Mouse (Mus musculus): Measurements from ENCODE around the gene Farp2. TPM values are rescaled to one million over a fixed set of nuclear protein-coding genes. Genes with fewer than 3 reads are reported as not detected.
A peak's percentile ranks its signal among the peaks of the same experiment; 100 is the strongest.
"Not testable (repeated sequence)": the region's sequence is repeated elsewhere in the genome, so short reads cannot be mapped to it uniquely, and the experiment has no call there.

Farp2 gene
- 3.4 and 8.6 TPM in 2 replicates for polyA plus RNA-seq (2012; ENCODE audit: insufficient read depth, insufficient read length, missing spikeins)

DNA sequence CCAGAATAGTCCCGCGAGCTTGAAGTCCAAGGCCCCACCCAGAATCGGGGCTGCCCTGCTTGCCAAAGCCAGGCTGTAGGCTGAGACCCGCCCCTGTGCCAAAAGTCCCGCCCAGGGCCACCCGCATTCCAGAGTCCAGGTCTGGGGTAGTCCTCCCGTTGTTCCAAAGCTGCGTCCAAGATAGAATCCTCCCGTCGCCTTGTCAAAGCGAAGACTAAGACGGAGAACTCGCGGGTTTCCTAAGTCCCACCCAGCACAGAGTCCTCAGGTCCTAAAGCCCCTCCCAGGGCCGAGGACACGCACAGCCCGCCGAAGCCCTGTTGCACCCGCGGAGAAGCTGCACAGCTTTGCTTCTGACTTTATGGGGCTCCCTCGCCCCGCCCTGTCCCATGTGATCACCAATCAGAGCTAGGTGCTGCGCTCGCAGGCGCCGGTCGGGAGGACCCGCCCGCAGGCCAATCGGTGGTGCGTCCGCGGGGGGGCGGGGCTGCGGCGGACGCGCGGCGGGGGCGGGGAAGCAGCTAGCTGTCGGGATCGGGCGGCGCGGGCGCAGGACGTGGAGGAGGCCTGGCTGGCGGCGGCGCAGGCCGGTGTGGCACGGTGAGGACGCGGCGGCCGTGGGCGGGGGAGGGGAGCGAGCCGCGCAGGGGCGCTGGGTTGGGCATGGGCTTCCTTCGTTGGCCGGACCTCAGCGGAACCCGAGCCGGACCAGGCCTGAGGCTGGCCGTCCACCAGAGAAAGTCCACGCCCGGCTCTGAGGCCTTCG is at the start of gene Farp2:
TSS of gene Farp2 (plus strand) at position 495 of the 766 bp plus-strand sequence.
- Histone ChIP-seq H3K4me3 (ENCODE audit: insufficient read depth, low read depth, low read length) (peak within 1 kb of the TSS; percentile 74), H3K27ac (replicated peaks; ENCODE audit: low read depth, low read length) (no peak within 1 kb of the TSS), H3K4me1 (ENCODE audit: control insufficient read depth, insufficient read depth, insufficient read length, low read length) (peaks cover 2% of the 10 kb centered on the region; the same call in 1 of the 2 replicates)

DNA sequence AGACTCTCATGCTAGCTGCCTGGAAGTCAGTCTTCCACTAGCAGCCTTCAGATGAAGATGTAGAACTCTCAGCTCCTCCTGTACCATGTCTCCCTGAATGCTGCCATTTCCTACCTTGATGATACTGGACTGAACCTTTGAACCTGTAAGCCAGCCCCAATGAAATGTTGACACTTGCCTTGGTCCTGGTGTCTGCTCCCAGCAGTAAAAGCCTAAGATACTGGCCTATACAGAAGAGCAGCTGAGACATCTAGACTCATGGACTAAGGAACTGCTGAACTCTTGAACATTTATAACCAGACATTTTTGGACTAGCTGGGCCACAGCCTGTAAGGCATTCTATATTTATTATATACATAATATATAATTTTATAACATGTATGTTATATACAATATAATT is 46.8 kb upstream of the Farp2 start:
- Histone ChIP-seq H3K4me3 (ENCODE audit: insufficient read depth, low read depth, low read length) (no peak overlapping the region), H3K4me1 (ENCODE audit: control insufficient read depth, insufficient read depth, insufficient read length, low read length) (peaks cover 8% of the 10 kb centered on the region), H3K27ac (replicated peaks; ENCODE audit: low read depth, low read length) (no peak overlapping the region)

DNA sequence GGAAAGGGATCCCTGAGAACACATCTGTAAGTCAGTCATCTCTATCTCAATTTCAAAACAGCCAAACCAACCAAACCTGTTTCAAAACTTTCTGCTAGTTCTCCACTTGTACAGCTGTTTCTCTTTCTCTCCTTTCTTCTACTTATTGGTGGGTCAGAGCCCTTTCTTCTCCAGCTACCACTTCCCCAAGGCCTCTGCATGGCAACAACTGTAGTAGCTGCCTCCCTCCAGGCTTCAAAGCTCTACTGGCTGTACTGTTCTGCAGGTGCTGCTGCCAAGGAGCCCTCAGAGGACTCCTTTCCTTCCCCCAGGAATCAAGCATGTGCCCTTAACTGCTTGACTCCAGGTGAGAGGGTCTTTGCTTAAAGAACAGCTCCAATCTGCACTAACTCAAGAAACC is 46.1 kb upstream of the Farp2 start:
- Histone ChIP-seq H3K27ac (replicated peaks; ENCODE audit: low read depth, low read length) (no peak overlapping the region), H3K4me1 (ENCODE audit: control insufficient read depth, insufficient read depth, insufficient read length, low read length) (peaks cover 8% of the 10 kb centered on the region), H3K4me3 (ENCODE audit: insufficient read depth, low read depth, low read length) (no peak overlapping the region)

DNA sequence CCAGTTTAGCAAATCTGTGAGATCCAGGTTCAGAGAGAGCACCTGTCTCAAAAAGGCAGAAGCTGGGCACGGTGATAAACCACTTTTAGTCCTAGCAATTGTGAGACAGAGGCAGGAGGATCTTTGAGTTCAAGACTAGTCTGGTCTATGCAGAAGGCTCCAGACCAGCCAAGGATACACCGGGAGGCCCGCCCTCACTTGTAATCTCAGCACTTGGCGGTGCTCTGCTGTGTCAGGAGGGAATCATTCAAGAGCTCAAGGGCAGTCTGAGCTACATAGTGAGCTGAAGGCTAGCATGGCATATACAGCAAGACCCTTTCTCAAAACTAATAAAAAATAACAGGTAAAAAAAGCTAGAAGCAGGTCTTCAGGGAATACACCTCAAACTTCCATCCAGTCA is 43.3 kb upstream of the Farp2 start:
- Histone ChIP-seq H3K4me3 (ENCODE audit: insufficient read depth, low read depth, low read length) (no peak overlapping the region), H3K27ac (replicated peaks; ENCODE audit: low read depth, low read length) (no peak overlapping the region)

DNA sequence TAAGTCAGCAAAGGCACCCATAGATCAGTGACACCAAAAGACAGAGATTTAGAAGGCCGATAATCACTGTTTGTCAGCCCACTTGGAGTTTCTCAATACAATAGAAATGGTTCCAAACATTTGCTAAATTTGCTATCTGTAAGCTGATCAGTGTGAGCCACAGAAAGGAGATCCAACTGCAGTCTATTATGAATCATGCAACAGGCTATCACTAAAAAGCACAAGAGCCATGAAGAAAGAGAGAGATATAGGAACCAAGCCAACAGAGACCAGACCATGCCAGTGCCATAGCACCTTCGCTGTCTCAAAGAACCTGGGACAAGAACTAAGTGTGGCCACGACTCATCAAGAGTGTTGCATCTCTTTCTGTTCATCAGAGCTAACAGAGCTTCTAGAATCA is 36.2 kb upstream of the Farp2 start:
- H3K4me1 ChIP-seq (ENCODE audit: control insufficient read depth, insufficient read depth, insufficient read length, low read length), result no peaks in the 10 kb centered on the region
- no peak overlapping the region for H3K27ac ChIP-seq (replicated peaks; ENCODE audit: low read depth, low read length)
- H3K4me3 ChIP-seq (ENCODE audit: insufficient read depth, low read depth, low read length), result no peak overlapping the region

More for the DNA sequence above, 43.3 kb upstream of the Farp2 start:
- peaks cover 8% of the 10 kb centered on the region for H3K4me1 ChIP-seq (ENCODE audit: control insufficient read depth, insufficient read depth, insufficient read length, low read length)

DNA sequence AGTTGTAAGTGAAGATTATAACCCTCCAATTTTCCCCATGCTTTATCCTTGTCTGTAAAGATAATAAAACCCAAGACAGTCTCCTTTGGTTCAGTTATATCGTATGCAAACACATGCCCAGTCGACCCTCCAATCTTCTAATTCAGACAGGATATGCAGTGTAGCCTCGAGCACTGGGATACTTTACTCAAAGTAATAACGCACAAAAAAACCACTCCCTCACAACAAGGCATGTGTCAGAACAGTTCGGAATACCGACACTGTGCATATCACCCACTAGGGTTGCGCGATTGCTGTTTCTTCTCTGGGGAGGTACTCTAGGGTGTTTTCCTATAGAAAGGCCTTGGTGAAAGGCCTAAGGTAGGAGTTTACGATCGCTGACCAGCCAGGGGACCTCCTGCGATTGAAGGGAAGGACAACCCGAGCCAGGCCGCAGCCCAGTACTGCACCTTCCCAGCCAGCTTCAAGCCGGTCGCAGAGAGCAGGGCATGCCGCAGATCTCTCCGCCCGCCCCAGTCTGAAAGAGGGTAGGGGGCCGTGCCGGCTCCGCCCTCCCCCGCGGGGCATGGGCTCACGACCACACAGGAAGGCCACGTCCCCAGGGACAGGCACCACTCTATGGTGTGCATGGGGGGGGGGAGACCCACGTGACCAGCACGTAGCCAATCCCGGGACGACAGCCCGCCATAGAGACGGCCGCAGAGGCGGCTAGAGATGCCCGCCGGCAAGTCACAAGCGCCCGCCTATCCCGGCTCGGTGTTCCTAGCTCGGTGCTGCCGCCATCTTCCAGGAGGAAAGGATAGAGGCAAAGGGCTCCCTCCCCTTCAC is 33.9 kb upstream of the Farp2 start:
- Histone ChIP-seq H3K27ac (replicated peaks; ENCODE audit: low read depth, low read length) (peak overlapping the region; percentile 98), H3K4me1 (ENCODE audit: control insufficient read depth, insufficient read depth, insufficient read length, low read length) (no peaks in the 10 kb centered on the region), H3K4me3 (ENCODE audit: insufficient read depth, low read depth, low read length) (peak overlapping the region; percentile 90)

DNA sequence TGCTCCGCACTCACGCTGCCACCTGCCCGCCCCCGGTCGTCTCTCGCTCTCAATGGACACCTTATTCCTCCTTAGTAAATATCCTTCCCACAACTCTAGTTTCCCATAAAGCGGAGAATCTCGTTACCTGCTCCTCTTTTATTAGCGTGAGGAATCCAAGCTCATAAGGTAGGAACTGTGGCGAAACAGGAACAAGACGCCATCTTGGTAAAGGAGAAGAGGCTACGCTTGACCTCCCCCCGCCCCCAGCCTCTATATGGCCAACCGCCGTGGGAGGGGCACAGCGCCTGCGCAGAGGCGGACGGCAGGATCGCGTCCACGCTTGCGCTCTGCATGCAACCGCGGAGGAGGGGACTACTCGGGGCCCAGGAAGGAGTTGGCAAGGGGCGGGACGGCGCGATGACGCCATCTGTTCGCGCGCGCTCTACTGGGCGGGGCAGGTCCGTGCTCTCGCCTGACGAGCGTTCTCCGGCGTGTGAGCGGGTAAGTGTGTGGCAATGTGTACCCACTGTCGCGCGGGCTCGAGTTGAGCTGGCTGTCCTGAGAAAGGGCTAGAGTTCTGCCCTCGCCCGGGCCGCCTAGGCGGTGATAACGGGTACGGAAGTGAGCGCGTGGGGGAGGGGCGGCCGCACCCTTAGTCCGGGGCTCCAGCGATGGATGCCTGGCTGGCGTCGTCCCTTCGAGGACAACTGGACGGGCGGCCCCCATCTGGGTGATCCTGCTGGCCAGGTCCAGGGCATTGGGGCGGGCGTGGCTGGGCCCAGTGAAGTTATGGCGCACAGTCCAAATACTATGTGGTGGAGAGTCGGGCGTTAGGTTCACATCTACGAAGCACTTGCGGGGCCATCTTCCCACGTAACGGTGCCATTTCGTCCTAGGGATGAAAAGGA is 33.0 kb upstream of the Farp2 start, which contains the start of gene Hdlbp:
TSS of gene Hdlbp (minus strand) at position 230 of the 890 bp plus-strand sequence.
- H3K27ac ChIP-seq (replicated peaks; ENCODE audit: low read depth, low read length), result peak within 1 kb of the TSS; percentile 98
- H3K4me1 ChIP-seq (ENCODE audit: control insufficient read depth, insufficient read depth, insufficient read length, low read length), result no peaks in the 10 kb centered on the region
- H3K4me3 ChIP-seq (ENCODE audit: insufficient read depth, low read depth, low read length), result peak within 1 kb of the TSS; percentile 99

DNA sequence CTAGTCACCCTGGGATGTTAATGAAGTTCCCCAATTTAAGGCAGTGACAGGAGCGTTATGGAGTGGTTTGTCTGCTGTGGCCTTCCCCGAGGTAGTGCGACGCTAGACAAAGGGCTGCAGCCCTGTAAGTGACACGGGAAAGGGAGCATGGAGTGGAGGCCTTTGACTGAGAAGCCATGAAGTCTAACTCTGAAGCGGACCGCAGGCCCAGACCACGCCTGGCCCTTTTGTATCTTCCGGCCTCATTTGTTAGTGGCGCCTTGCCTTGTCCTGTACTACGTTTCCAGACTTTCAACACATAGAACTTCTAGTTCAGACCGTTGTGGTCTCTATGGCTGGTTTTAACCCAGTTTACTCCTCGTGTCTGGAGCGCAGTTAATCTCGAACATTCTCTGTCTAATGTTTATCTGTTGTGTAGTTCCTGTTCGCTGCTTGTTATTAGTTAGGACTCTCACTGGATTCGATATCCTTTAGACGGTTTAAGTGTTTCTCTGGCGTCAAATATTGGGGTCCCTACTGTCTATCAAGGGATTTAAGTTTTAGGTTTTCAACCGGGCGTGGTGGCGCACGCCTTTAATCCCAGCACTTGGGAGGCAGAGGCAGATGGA is 32.3 kb upstream of the Farp2 start:
- Histone ChIP-seq H3K27ac (replicated peaks; ENCODE audit: low read depth, low read length) (peak overlapping the region; percentile 97), H3K4me3 (ENCODE audit: insufficient read depth, low read depth, low read length) (peak overlapping the region; percentile 99), H3K4me1 (ENCODE audit: control insufficient read depth, insufficient read depth, insufficient read length, low read length) (no peaks in the 10 kb centered on the region; the same call in 1 of the 2 replicates)

DNA sequence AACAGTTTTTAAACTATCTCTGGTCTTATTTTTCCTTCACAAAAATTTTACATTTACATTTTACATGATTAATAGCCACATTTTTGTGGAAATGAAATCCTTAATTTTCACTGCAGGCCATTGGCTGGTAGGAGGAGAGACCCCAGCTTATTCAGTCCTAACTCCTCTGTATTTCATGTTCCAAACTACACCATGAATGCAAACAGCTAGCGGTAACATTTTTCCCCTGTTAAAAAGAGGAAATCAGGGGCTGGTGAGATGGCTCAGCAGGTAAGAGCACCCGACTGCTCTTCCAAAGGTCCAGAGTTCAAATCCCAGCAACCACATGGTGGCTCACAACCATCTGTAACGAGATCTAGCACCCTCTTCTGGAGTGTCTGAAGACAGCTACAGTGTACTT is 25.6 kb upstream of the Farp2 start:
- not testable (repeated sequence) for H3K4me3 ChIP-seq (ENCODE audit: insufficient read depth, low read depth, low read length); H3K27ac ChIP-seq (replicated peaks; ENCODE audit: low read depth, low read length); H3K4me1 ChIP-seq (ENCODE audit: control insufficient read depth, insufficient read depth, insufficient read length, low read length)

DNA sequence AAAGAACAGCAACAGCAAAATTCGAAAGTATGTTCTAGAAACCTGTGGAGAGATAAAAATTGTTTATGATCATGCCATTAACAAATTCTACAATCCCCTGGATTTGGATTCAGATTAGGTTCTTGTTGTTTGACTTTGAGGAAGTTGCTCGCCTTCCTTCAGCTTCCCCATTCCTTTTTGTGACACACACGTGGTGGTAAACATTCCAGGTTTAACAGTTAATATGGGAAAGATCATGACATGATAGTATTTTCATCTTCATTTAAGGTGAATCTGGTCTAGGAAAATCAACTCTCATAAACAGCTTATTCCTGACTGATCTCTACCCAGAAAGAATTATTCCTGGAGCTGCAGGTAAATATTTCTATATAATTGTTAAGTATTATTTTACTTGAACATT is 16.6 kb upstream of the Farp2 start:
- Histone ChIP-seq H3K27ac (replicated peaks; ENCODE audit: low read depth, low read length) (no peak overlapping the region), H3K4me3 (ENCODE audit: insufficient read depth, low read depth, low read length) (no peak overlapping the region), H3K4me1 (ENCODE audit: control insufficient read depth, insufficient read depth, insufficient read length, low read length) (no peaks in the 10 kb centered on the region)

DNA sequence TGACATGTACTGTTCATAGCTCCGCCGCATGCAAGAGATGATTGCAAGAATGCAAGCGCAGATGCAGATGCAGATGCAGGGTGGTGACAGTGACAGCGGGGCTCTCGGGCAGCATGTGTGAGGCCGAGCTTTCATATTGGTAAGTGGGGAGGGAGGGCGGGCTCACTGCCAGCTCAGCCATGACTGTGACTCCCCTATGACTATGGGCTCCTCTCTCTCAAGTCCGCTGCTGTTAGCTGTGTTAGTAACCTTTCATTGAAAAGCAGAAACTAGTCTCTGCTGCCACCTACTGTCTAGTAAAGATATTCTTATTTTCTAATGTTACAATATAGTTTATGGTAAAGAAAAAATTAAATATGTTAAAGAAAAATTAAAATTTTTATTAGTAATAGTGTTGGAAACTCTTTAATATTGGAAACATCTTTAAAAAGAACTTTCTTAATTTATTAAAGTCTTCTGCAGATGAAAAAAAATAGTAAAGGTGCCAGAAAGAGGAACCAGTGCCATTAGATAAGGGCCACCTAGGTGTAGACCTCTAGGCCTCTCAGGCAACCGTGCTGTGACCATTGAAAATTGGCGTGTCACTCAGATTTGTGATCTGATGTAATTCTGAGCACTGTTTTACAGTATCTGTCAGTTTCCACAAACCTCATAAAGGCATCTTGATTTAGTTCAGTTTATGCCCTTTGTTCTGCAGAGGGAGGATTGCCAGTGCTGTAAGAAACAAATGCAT is 4.8 kb upstream of the Farp2 start:
- Histone ChIP-seq H3K4me3 (ENCODE audit: insufficient read depth, low read depth, low read length) (no peak overlapping the region), H3K4me1 (ENCODE audit: control insufficient read depth, insufficient read depth, insufficient read length, low read length) (peaks cover 2% of the 10 kb centered on the region; the same call in 1 of the 2 replicates), H3K27ac (replicated peaks; ENCODE audit: low read depth, low read length) (no peak overlapping the region)

DNA sequence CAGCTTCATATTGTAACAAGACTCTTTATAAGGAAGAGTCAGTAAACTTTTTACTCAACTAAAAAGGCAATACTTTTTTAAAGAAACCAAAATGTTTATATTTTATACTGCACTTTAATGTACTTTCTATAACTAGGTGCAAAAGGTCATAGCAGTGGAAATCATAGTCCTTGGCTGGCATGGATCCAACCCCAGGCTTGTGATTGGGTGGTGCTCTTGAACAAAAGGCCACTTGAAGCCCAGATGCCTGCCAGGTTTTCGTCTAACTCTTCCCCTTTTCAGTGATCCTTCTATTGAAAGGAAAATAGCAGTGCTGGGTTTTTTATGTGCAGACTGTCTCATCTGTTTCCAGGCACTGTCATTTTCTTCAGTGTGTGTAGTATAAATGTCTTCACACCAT is 3.3 kb upstream of the Farp2 start:
- H3K4me3 ChIP-seq (ENCODE audit: insufficient read depth, low read depth, low read length); H3K27ac ChIP-seq (replicated peaks; ENCODE audit: low read depth, low read length): not testable (repeated sequence)

DNA sequence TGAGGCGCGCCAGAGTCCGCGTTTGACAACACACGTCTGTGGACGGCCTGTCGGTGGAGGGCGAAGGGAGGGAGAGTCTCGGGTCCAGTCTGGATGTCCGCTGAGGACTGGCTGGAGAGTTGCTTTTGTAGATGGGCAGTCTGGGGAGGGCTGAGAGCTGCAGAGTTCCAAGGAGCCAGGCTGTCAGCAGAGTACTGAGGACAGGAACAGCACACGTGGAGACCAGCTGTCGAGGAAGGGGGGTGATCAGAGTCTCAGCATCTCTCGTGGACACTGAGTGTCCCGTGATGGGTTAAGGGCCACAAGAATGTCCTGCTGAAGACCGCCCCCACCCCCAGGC is 442 bp downstream of the Farp2 start:
- H3K27ac ChIP-seq (replicated peaks; ENCODE audit: low read depth, low read length), result no peak overlapping the region
- peak overlapping the region; percentile 67 for H3K4me3 ChIP-seq (ENCODE audit: insufficient read depth, low read depth, low read length)

More for the DNA sequence above, 3.3 kb upstream of the Farp2 start:
- H3K4me1 ChIP-seq (ENCODE audit: control insufficient read depth, insufficient read depth, insufficient read length, low read length), result not testable (repeated sequence)

DNA sequence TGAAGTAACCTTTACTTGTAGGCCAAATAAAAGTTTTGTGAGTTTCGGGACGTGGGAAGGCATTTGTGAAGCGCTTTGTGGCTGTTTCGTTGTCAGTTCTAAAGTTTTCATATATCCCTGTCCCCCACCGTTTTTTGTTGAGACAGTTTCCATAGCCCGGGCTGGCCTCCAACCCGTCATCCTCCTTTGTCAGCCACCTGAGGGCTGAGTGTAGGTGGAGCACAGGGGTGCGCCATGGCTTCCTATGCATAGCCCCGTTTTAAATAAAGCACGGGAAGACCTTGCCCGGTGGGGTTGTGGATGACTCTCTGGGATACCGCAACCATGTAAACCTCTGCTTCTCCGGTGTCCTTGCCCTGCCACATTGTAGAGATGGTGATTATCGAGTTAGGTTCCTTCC is 1.3 kb downstream of the Farp2 start:
- H3K27ac ChIP-seq (replicated peaks; ENCODE audit: low read depth, low read length), result no peak overlapping the region
- H3K4me3 ChIP-seq (ENCODE audit: insufficient read depth, low read depth, low read length), result no peak overlapping the region
- peaks cover 2% of the 10 kb centered on the region; the same call in 1 of the 2 replicates for H3K4me1 ChIP-seq (ENCODE audit: control insufficient read depth, insufficient read depth, insufficient read length, low read length)

More for the DNA sequence above, 442 bp downstream of the Farp2 start:
- peaks cover 2% of the 10 kb centered on the region; the same call in 1 of the 2 replicates for H3K4me1 ChIP-seq (ENCODE audit: control insufficient read depth, insufficient read depth, insufficient read length, low read length)

Data from brown adipose tissue, adult 24 weeks (tissue).